Mouse (Mus musculus) lung, adult 2 months (tissue): ENCODE results near the gene Nfic.

Experiments used
- CTCF ChIP-seq: fragments of 200-500 bp; IDR thresholded peaks from 2 replicates; pipeline ENCODE4 v1.5.1; 2011; ENCODE audit warnings: mild to moderate bottlenecking, low read length, control low read depth; ENCODE audit not compliant: insufficient read depth
- POLR2A ChIP-seq: fragments of 200-500 bp; IDR thresholded peaks from 2 replicates; pipeline ENCODE4 v1.6.1; 2011; ENCODE audit warnings: low read depth, mild to moderate bottlenecking, control low read depth, low read length, borderline replicate concordance; ENCODE audit errors: extremely low read depth

DNA sequence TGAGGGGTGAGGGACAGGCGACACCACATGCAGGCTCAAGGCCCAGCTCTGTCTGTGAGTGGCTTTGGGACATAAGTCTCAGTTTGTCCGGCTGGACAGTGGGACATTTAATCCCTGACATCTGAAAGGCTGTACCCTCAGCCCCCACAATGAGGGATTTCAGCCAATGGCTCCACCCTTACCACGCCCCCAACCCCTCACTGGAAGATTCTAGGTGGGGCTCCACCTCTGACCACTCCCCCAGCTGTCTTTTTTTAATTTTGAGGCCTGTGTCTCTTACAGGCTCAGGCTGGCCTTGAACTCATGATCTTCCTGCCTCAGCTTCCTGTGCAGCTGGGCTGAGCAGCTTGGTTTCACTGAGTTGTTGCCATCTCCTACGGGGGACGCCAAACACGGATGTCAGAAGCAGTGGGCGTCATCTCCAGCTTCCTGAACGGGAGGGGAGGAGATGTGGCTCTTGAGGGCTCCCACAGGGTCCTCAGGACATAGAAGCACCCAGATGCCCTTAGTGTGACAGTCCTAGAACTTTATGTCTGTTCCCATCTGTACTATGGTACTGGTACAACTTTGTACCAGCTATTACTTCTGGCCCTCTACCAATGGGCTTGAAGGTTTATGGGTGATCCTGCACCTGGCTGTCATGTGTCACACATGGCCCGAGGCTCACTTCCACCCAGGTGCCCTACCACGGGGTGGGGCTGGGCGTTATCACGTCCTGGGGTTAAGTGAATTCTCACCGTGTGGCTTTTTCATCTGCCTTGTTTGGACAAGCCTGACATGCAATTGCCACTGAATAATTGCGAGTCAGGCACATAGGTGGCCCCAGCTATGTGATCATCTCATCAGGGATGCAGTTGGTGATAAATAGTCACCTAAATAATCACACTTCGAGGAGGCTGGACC, 20.8 kb downstream of the Nfic start:
- TF ChIP-seq POLR2A (no peak), CTCF (no peak)
